Mouse (Mus musculus) right cerebral cortex, postnatal 14 days (tissue): ENCODE results near the gene Sh3pxd2b.
A peak's percentile ranks its signal among the peaks of the same experiment; 100 is the strongest.

Experiments
- DNase-seq: peaks from one replicate; pipeline ENCODE4 v3.0.0; 2022

Gene Sh3pxd2b

GRCm38 (mm10) chr11:32340476-32341473 is 6.8 kb upstream of the Sh3pxd2b start:
- DNase-seq, result peak; percentile 47

- peak; percentile 46 for DNase-seq
These were observed 4.8 kb upstream of the Sh3pxd2b start for GRCm38 (mm10) chr11:32342770-32343191.

GRCm38 (mm10) chr11:32343350-32343749 is 4.3 kb upstream of the Sh3pxd2b start:
- no peak for DNase-seq

- DNase-seq, result no peak
These were observed 1.9 kb upstream of the Sh3pxd2b start for GRCm38 (mm10) chr11:32345504-32346297.

GRCm38 (mm10) chr11:32347264-32347606 is 385 bp upstream of the Sh3pxd2b start:
- no peak for DNase-seq

- DNase-seq, result no peak
These were observed 1.0 kb downstream of the Sh3pxd2b start for GRCm38 (mm10) chr11:32348433-32349283.

- no peak for DNase-seq
These were observed 1.8 kb downstream of the Sh3pxd2b start for GRCm38 (mm10) chr11:32349284-32349953.

- DNase-seq, result no peak
These were observed 5.3 kb downstream of the Sh3pxd2b start for GRCm38 (mm10) chr11:32352946-32353345.

GRCm38 (mm10) chr11:32355377-32355776 is 7.8 kb downstream of the Sh3pxd2b start:
- DNase-seq, result no peak

- DNase-seq, result no peak
These were observed 10.1 kb downstream of the Sh3pxd2b start for GRCm38 (mm10) chr11:32357686-32358085.

GRCm38 (mm10) chr11:32358399-32358798 is 10.8 kb downstream of the Sh3pxd2b start:
- DNase-seq, result no peak

- no peak for DNase-seq
These were observed 11.9 kb downstream of the Sh3pxd2b start for GRCm38 (mm10) chr11:32359566-32359965.

- DNase-seq, result no peak
These were observed 14.2 kb downstream of the Sh3pxd2b start for GRCm38 (mm10) chr11:32361774-32362173.

GRCm38 (mm10) chr11:32363188-32363587 is 15.6 kb downstream of the Sh3pxd2b start:
- no peak for DNase-seq

- DNase-seq, result peak; percentile 73
These were observed 16.1 kb downstream of the Sh3pxd2b start for GRCm38 (mm10) chr11:32363610-32364220.

GRCm38 (mm10) chr11:32364375-32364774 is 16.8 kb downstream of the Sh3pxd2b start:
- DNase-seq, result no peak

- DNase-seq, result no peak
These were observed 17.9 kb downstream of the Sh3pxd2b start for GRCm38 (mm10) chr11:32365498-32365897.

- DNase-seq, result no peak
These were observed 19.4 kb downstream of the Sh3pxd2b start for GRCm38 (mm10) chr11:32367056-32367455.

GRCm38 (mm10) chr11:32368986-32369385 is 21.4 kb downstream of the Sh3pxd2b start:
- no peak for DNase-seq

GRCm38 (mm10) chr11:32370881-32371280 is 23.3 kb downstream of the Sh3pxd2b start:
- no peak for DNase-seq

GRCm38 (mm10) chr11:32373266-32374026 is 25.8 kb downstream of the Sh3pxd2b start:
- no peak for DNase-seq
